Mouse (Mus musculus) kidney, adult 2 months (tissue): ENCODE results near the gene Tbc1d16.

Source experiments
- CTCF ChIP-seq: fragments of 200-500 bp; conservative IDR thresholded peaks from 2 replicates; pipeline ENCODE4 v1.5.1; 2011; ENCODE audit warnings: low read depth, mild to moderate bottlenecking, control low read depth, low read length, moderate library complexity, mixed read lengths; ENCODE audit not compliant: insufficient read depth, insufficient read length
- POLR2A ChIP-seq: fragments of 200-500 bp; IDR thresholded peaks from one replicate; pipeline ENCODE4 v1.6.1; 2011; ENCODE audit warnings: low read depth, low read length, control low read depth

DNA sequence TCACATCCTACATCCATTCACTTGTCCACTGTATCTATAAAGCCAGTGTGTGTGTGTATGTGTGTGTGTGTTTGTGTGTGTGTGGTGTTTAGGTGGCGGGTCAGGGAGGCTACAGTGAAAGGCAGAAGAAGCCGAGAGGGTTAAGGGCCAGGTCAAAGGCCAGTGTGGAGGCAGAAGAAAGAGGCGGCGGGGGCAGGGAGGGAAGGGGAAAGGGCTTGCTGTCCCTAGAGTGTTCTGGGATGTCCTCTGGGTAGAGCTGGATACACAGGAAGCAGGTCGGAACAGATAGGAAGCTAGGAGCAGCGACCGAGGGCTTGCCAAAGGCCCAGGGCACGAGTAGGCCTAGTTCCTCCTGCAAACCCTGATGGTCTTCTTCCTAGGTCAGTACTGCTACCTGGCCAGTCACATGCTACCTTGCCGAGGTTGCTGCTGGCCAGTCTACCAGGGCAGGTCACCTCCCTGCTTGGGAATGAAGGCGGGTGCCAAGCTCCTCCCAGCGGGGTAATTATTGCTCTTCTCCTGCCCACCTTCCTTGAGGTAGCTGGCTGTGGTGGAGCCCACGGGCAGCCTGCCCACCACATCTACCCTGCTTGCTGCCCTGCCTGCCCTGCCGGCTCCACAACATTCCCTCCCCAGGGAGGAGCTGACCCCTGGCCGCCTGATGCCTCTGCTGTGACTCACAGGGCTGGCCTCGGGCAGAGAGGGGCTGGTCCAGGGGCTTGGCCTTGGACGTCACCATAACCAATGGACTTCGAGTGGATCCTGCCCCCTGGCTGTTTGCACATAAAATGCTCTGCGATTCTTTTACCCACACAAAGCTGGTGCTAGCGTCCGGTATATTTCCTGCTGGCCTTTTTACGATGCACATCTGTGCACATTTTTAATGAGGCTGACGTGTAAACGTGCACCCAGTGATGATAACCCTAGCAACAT is 102.1 kb downstream of the Tbc1d16 start:
- TF ChIP-seq CTCF (peak; percentile 71), POLR2A (no peak)
